Mouse (Mus musculus): ENCODE data around the gene Opcml. TPM values are rescaled to one million over a fixed set of nuclear protein-coding genes. Genes with fewer than 3 reads are reported as not detected.

The Opcml gene
- polyA plus RNA-seq, 1 experiment = not detected

DNA sequence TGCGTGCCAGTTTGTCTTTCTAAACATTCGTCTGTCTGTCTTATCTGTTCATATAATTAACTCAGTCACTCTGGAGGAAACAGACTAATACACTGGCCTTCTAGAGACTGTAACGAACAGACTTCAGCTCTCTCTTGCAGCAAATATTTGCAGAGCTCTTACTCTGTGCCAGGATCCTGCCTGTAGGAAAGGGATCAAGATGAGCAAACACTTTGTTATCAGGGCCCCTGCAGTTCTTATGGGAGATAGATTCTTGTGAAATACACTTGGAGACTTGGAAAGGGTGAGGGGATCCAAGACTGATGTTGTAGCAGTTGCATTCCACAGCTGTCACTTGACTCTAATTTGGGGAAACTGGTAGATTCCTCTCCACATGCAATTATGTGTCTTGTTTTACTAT lies 604.6 kb downstream of the Opcml start:
- no peaks in the 10 kb centered on the region for H3K4me1 ChIP-seq (ENCODE audit: control insufficient read depth, insufficient read depth, low read length)
- TF ChIP-seq POLR2A (IDR thresholded peaks at IDR 0.05; ENCODE audit: insufficient read depth, low read length) (no peak), EP300 (IDR thresholded peaks at IDR 0.05; ENCODE audit: insufficient read depth, low read depth, low read length) (no peak), CTCF (IDR thresholded peaks at IDR 0.05; ENCODE audit: low read depth, low read length) (no peak)
- no peaks in the 10 kb centered on the region for H3K36me3 ChIP-seq (ENCODE audit: control insufficient read depth, insufficient read depth, low read length, poor library complexity, severe bottlenecking)
- H3K27ac ChIP-seq (ENCODE audit: insufficient read depth, low read length) = no peak overlapping the region
- no peaks in the 10 kb centered on the region for H3K27me3 ChIP-seq (ENCODE audit: control insufficient read depth, insufficient read depth, low read length, poor library complexity, severe bottlenecking)
- no peaks in the 10 kb centered on the region for H3K9me3 ChIP-seq (replicated peaks; ENCODE audit: control insufficient read depth, insufficient read depth, low read length, poor library complexity, severe bottlenecking)
- H3K9ac ChIP-seq (ENCODE audit: low read depth, poor library complexity, severe bottlenecking) = no peak overlapping the region
- H3K4me3 ChIP-seq (ENCODE audit: low read depth, low read length) = no peak overlapping the region

DNA sequence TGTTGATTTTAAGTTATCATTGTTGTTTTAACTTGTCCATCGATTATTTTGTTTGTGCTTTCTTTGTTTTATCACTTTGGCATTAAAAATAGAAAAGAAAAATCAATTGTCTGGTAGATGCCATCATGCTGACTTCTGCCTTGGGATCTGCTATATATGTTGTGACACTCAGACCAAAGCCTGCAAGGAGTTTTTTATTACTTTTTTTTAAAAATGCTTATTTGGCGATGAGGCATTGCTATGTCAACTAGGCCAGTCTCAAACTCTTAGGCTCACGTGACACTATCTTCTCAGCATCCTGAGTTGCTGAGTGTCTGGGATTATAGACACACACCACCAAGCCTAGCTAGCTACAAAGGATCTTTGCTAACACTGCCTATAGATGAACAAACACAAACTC lies 605.1 kb downstream of the Opcml start:
- TF ChIP-seq POLR2A (IDR thresholded peaks at IDR 0.05; ENCODE audit: insufficient read depth, low read length) (no peak), EP300 (IDR thresholded peaks at IDR 0.05; ENCODE audit: insufficient read depth, low read depth, low read length) (no peak), CTCF (IDR thresholded peaks at IDR 0.05; ENCODE audit: low read depth, low read length) (no peak)
- Histone ChIP-seq H3K9ac (ENCODE audit: low read depth, poor library complexity, severe bottlenecking) (no peak overlapping the region), H3K27ac (ENCODE audit: insufficient read depth, low read length) (no peak overlapping the region)

DNA sequence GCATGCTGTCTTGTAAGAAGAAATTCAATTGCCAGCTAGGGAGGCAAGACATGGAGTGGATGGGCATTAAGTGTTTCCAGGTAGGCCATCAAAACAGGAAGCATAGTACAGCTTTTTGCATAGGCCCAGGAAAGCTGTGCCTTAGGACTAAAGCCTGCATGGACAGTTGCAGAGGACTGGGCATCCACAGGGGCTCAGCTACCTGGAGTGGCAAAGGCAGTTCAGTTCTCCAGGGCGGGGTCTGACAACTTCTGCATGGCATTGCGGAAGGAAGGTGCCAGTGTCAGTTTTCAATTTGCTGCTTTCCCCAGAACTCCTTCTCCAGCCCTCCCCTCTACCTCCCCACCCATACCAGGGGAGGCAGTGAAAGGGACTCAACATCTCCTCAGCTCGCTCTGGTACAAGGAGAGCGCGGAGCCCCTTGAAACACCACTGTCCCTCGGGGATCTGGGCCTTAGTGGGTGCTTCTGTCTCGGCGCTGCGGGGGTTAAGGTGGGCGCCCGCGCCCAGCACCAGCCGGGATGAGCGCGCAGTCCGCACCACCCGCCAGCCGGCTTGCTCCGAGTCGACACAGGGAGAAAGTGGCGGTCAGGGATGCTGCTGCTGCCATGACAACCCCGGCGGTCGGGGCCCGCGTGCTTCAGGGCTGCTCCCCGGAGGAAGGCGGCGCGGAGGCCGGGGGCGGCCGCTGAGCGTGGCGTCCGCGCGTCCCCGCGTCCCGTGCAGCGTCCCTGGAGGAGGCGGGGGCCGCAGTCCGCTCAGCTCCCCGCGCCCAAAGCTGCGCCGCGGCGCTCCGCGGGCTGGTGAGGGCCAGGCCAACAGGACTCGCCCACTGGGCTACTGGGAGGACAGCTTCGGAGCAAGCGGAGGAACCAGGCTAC lies 612.4 kb downstream of the Opcml start:
- Histone ChIP-seq H3K27me3 (ENCODE audit: control insufficient read depth, insufficient read depth, low read length, poor library complexity, severe bottlenecking) (peaks cover 6% of the 10 kb centered on the region), H3K27ac (ENCODE audit: insufficient read depth, low read length) (no peak overlapping the region)

More for the DNA sequence above, 605.1 kb downstream of the Opcml start:
- H3K9me3 ChIP-seq (replicated peaks; ENCODE audit: control insufficient read depth, insufficient read depth, low read length, poor library complexity, severe bottlenecking) = no peaks in the 10 kb centered on the region
- H3K36me3 ChIP-seq (ENCODE audit: control insufficient read depth, insufficient read depth, low read length, poor library complexity, severe bottlenecking) = no peaks in the 10 kb centered on the region
- no peaks in the 10 kb centered on the region for H3K4me1 ChIP-seq (ENCODE audit: control insufficient read depth, insufficient read depth, low read length)
- H3K27me3 ChIP-seq (ENCODE audit: control insufficient read depth, insufficient read depth, low read length, poor library complexity, severe bottlenecking) = no peaks in the 10 kb centered on the region
- H3K4me3 ChIP-seq (ENCODE audit: low read depth, low read length) = no peak overlapping the region

GRCm38 (mm10) chr9:28403831-28404562 lies 613.4 kb downstream of the Opcml start:
- Histone ChIP-seq H3K4me3 (ENCODE audit: low read depth, low read length) (peak overlapping the region; percentile 47), H3K9ac (ENCODE audit: low read depth, poor library complexity, severe bottlenecking) (peak overlapping the region; percentile 32; the same call in 1 of the 2 replicates), H3K27ac (ENCODE audit: insufficient read depth, low read length) (no peak overlapping the region), H3K36me3 (ENCODE audit: control insufficient read depth, insufficient read depth, low read length, poor library complexity, severe bottlenecking) (no peaks in the 10 kb centered on the region), H3K4me1 (ENCODE audit: control insufficient read depth, insufficient read depth, low read length) (no peaks in the 10 kb centered on the region), H3K9me3 (replicated peaks; ENCODE audit: control insufficient read depth, insufficient read depth, low read length, poor library complexity, severe bottlenecking) (no peaks in the 10 kb centered on the region), H3K27me3 (ENCODE audit: control insufficient read depth, insufficient read depth, low read length, poor library complexity, severe bottlenecking) (peaks cover 6% of the 10 kb centered on the region)
- TF ChIP-seq EP300 (IDR thresholded peaks at IDR 0.05; ENCODE audit: insufficient read depth, low read depth, low read length) = no peak
- TF ChIP-seq CTCF (IDR thresholded peaks at IDR 0.05; ENCODE audit: low read depth, low read length) = peak; percentile 68
- no peak for TF ChIP-seq POLR2A (IDR thresholded peaks at IDR 0.05; ENCODE audit: insufficient read depth, low read length)

More for the DNA sequence above, 612.4 kb downstream of the Opcml start:
- Histone ChIP-seq H3K9ac (ENCODE audit: low read depth, poor library complexity, severe bottlenecking) (peak overlapping the region; percentile 31; the same call in 1 of the 2 replicates), H3K9me3 (replicated peaks; ENCODE audit: control insufficient read depth, insufficient read depth, low read length, poor library complexity, severe bottlenecking) (no peaks in the 10 kb centered on the region), H3K36me3 (ENCODE audit: control insufficient read depth, insufficient read depth, low read length, poor library complexity, severe bottlenecking) (no peaks in the 10 kb centered on the region), H3K4me1 (ENCODE audit: control insufficient read depth, insufficient read depth, low read length) (no peaks in the 10 kb centered on the region), H3K4me3 (ENCODE audit: low read depth, low read length) (peak overlapping the region; percentile 16)
- TF ChIP-seq CTCF (IDR thresholded peaks at IDR 0.05; ENCODE audit: low read depth, low read length) = no peak
- TF ChIP-seq POLR2A (IDR thresholded peaks at IDR 0.05; ENCODE audit: insufficient read depth, low read length) = no peak
- TF ChIP-seq EP300 (IDR thresholded peaks at IDR 0.05; ENCODE audit: insufficient read depth, low read depth, low read length) = no peak

DNA sequence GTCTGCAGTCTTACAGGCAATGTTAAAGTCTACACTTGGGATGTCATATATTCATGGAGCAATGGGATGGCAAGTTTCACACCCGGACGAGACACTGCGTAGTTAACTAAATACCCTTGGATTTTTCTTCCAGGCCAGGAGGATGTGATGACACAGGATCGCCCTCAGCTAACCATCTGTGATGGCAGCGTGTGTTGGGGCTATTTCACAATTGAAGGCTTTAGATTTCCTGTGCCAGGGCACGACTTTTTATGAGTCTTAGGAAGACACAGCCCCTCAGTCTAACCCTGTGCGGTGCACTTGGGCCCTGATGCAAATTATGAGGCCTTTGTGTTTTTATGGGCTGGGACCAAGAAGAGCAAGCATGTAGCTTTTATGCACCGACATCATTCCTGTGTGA lies 614.0 kb downstream of the Opcml start:
- H3K9ac ChIP-seq (ENCODE audit: low read depth, poor library complexity, severe bottlenecking) = no peak overlapping the region
- no peaks in the 10 kb centered on the region for H3K36me3 ChIP-seq (ENCODE audit: control insufficient read depth, insufficient read depth, low read length, poor library complexity, severe bottlenecking)
- no peak for TF ChIP-seq POLR2A (IDR thresholded peaks at IDR 0.05; ENCODE audit: insufficient read depth, low read length)
- no peak for TF ChIP-seq EP300 (IDR thresholded peaks at IDR 0.05; ENCODE audit: insufficient read depth, low read depth, low read length)
- no peak for TF ChIP-seq CTCF (IDR thresholded peaks at IDR 0.05; ENCODE audit: low read depth, low read length)
- peaks cover 6% of the 10 kb centered on the region for H3K27me3 ChIP-seq (ENCODE audit: control insufficient read depth, insufficient read depth, low read length, poor library complexity, severe bottlenecking)
- H3K27ac ChIP-seq (ENCODE audit: insufficient read depth, low read length) = no peak overlapping the region
- no peaks in the 10 kb centered on the region for H3K4me1 ChIP-seq (ENCODE audit: control insufficient read depth, insufficient read depth, low read length)
- H3K4me3 ChIP-seq (ENCODE audit: low read depth, low read length) = no peak overlapping the region
- no peaks in the 10 kb centered on the region for H3K9me3 ChIP-seq (replicated peaks; ENCODE audit: control insufficient read depth, insufficient read depth, low read length, poor library complexity, severe bottlenecking)

Data from ES-Bruce4 (cell line).